Mouse (Mus musculus) left cerebral cortex, postnatal 25 days (tissue): ENCODE measurements at regions not wholly inside any gene's neighbourhood (a gene's known extent, or its start where the extent isn't known, plus 50 kb on each side); places are given as distances from the start of the nearest gene placed in this dataset.

ENCODE experiments used
- DNase-seq, 2 experiments: peaks; one replicate each; pipeline ENCODE4 v3.0.0; 2022; ENCODE audit warnings: low spot score in 2 of 2, mixed read lengths in 1 of 2
- intact Hi-C: fragments of 180-260 bp; cut with DNase I; formaldehyde crosslinking; loops from one replicate; pipeline ENCODE4 v1.15.1; 2025

DNA sequence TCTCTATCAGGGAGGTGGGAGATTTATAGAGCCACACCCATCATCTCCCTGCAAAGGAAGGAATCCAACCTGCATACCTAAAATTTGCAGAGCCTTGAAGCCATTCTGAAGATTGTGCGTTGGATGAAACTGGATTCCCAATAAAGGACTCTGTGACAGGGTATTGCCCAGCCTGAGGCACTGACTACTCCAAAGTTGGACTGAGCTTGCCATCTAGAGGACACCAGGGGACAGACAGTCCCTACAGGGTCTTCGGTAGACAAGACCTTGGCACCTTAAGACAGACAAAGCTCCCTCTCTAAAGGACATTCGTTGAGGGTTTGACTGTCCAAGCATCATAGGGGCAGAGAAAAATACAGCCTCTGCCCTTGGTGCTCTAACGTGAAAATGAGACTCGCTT is 243.4 kb downstream of the Gsdmc2 start:
- DNase-seq: peak; percentile 25 to 57
- intact Hi-C loops: loop anchor here (5.0 kb wide), 1 partner anchor 1619 kb away; no protein-coding TSS in a partner anchor

DNA sequence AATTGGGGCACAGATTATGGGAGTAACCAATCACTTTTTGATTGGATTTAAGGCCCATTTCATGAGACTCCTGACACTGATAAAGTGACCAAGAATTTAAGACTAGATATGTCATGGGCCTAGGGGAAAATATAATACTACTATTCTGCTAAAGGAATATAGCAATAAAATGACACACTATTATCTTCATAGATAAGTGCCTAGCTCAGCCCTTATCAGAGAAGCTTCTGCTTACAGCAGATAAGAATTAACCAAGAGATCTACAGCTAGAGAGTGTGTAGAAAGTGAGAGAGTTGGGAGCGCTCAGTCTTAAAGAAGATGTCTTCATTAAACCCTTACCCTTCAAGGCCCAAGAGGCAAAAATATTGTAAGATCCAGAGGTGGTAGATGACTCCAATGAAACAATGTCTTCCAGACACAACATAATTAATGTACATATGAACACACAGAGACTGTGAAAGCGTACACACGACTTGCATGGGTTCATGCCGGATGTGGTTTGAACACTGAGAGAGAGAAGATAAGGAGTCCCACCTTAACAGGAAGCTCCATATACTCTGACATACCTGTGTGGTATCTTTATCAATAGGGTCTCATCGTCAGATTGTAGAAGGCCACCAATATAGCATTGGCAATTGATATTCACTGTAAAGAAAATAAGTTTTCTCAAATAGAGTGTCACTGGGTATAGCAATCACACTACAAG is 252.1 kb downstream of the Gsdmc2 start:
- DNase-seq: no peak
- intact Hi-C loops: no loop called here

DNA sequence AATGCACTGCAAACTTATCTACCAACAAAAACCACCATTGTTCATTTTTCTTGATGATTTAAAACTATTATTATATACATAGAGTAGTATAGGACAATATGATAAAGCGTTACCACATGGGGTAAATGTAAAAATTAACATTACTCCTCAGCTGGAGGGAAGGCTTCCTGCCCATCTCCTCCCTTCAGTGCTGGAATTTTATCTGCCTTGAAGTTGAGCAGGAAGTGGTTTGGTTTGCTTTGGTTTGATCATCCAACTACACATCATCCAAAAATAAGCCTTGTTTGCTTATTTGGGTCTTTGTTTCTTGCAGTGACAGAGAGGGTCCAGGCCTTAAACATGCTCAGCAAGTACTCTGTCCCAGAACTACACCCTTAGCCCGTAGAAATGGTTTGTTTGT is 285.7 kb downstream of the Gsdmc2 start:
- DNase-seq: no peak

DNA sequence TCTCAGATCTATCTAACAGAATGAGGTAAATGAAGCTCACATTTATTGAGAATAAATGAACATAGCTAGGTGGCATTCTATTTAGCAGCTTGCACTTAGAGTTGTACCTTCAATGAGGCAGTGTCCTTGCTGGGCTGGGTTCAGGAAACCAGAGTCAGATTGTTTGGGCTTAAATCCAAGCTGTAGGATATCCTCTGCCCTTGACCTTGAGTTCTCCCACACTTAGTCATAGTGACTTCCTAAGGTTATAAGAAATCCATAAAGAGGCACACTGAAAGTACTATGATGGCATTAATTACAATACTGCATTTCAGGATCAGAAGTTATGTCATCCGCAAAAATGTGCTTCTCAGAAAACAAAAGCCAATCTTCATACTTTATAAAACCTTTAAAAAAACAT is 286.3 kb downstream of the Gsdmc2 start:
- intact Hi-C loops: no loop called here
- DNase-seq: no peak

More for the DNA sequence above, 285.7 kb downstream of the Gsdmc2 start:
- intact Hi-C loops: no loop called here

DNA sequence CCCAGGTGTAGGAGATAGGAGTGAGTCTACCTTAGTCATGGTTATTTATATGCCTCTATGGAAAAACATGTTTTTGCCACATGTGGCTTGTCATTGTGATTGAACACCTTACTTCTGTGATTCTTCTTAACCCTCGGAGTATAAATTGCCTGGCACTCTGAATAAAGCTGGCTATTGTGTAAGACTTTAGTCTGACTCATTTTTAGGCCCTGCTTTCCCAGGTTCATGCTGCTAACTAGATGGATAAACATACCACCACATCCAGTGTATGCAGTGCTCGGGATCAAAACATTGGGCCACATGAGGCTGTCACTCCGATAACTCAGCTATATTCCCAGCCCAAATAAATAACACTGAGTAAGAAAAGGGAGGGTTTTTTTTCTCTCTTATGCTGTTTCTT is 287.2 kb downstream of the Gsdmc2 start:
- intact Hi-C loops: no loop called here
- DNase-seq: no peak

DNA sequence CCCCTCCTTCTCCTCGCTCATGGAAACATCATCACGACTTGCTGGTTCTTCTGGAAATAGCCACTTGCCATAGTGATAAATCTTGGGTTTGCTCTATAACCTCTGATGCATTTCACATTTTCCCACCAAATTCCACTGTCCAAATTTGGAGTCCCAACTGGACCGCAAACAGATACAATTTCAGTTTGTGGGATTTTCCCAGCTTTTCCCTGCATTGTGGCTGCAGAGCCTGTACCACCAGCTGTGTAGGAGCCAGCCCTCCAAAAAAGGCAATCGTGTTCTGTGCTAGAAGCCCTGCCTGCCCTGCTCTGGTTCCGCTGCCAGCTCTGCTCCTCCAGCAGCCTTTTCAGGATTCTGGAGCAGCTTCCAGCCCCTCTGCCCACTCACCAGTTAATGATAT is 291.4 kb downstream of the Gsdmc2 start:
- intact Hi-C loops: no loop called here
- DNase-seq: peak in 1 of 2 experiments; percentile 35

DNA sequence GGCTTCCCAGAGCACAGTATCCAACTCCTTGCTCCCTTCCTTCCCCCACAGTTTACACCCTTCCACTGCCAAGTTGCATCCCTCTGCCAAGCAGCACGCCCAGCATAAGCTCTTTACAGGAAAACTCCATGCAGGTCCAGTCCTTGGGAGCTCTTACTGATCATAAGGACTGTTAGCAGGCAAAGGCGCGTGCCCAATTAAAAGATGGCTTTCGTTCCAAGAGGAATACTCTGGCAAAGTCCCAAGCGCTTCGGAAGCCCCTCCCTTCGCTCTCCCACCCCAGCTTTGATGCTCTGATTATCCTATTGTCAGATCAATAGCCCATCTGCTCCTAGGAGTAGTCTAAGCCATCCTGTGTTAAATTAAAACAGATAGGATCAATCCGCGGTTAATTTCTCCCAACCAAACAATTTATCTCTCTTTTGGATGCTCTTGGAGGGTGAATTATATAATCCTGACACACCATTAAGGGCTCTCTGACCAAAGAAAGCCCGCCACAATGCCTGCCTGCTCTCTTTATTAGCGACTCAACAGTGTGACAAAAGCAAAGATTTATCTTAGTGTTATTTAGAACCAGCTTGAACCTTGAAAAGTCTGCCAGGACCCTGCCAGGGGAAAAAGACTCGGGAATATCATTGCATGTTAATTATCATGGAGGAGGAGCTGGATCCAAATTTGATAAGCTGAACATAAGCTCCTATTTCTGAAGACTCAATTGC is 312.5 kb downstream of the Gsdmc2 start:
- intact Hi-C loops: no loop called here
- DNase-seq: peak; percentile 10 to 69

DNA sequence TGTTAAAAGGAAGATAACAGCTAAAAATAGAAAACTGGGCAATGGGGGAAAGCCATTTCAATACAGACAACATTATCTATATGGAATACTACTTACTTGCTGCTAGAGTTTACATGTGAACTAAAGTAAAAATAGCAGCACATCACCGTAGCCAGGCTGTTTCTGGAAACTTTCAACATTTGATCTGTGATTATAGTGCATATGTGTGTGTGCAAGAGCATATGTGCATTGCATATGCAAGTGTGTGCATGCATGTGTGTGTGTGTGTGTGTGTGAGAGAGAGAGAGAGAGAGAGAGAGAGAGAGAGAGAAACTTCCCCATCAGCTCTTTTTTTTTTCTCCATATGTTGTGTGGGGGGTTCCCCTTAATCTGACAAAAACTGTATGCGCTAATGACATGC is 317.7 kb downstream of the Gsdmc2 start:
- intact Hi-C loops: no loop called here
- no peak for DNase-seq

DNA sequence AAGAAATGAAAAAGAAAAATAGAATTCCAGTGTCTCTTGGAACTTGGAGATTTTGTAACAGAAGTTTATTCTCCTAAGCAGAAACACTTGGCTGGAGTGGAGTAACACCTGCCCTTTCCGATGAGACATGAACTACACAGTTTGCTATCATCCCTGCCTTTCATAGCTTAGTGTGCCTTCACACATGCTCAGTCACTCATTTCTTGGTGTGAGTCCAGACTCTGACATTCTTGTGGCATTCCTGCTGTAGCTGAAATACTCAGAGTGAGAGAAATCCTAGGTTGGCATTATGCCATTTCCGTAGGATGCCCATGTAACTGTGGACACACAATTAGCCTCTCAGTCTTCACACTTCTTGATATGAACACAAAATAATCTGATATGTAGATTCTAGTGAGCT is 318.2 kb downstream of the Gsdmc2 start:
- peak in 1 of 2 experiments; percentile 35 for DNase-seq

DNA sequence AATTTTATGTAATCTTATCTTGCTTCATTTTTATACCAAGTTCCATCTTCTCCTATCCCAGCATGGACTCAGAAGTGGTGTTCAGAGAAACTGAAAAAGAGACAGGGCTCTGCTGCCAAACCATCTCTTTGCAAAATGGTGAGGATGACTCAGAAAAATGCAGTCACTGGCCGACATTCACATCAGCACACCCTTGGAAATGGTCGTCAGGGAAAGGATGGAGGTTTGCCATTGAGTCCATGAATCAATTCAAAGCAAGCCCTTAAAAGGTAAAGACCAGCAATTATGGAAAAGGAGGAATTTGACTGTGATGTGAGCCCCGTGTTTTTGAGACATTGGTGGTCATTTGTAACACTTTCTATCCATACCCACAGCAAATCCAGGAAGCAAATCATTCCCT is 327.7 kb downstream of the Gsdmc2 start:
- intact Hi-C loops: no loop called here
- DNase-seq: peak in 1 of 2 experiments; percentile 20

More for the DNA sequence above, 318.2 kb downstream of the Gsdmc2 start:
- intact Hi-C loops: no loop called here

DNA sequence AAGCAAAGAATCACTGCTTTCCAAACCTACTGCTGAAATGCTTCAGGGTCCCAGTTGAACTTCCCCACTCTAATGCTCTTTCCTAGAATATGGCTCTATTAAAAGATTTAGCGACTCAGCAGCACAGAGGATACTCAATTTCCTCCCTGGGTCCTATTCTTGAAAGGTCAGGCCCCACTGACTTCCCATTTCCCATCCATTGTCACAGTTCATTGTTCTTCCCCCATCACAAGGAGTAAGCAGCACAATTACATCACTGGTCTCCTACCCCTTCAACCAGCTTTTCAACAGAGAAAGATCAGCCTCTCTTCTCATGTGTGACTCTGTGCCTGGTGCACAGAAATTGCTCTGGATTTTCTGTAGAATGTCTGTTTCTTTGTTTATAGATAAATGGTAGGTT is 344.5 kb downstream of the Gsdmc2 start:
- peak in 1 of 2 experiments; percentile 2 for DNase-seq
- intact Hi-C loops: no loop called here

DNA sequence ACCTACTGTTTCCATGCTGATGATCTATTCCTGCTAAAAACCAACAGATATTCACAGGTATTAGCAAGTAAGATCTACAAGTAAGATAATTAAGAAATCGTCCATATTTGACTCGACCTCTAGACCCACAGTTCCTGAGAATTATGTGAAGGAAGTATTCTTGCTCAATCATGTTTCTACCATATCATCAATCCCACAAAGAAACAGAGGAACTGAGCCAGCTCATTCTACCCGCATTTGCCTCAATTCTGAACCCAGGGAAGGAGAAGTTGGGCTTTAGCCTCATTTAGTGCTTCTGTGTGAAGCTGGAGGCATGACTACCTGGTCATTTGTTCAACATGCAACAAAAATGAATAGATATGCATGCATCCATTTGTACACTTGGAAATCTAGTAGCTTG is 346.5 kb downstream of the Gsdmc2 start:
- DNase-seq: no peak

DNA sequence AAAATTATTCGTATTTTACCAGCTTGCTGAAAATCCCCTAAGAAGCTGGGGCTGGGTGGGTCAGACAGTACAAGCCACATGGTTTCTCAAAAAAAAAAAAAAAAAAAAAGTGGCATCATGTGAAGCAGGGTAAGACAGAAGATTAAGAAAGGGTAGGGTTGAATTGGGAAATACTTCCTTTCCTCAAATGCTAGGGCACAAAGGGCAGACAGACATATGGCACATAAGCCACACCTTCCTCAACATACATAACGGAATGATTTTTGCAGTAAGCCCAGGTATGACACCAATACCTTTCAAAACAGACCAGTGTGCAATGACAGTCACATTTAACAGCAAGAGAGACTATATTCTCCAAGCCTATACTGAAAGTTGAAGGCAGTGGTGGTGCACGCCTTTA is 347.8 kb downstream of the Gsdmc2 start:
- intact Hi-C loops: no loop called here
- DNase-seq: no peak

More for the DNA sequence above, 346.5 kb downstream of the Gsdmc2 start:
- intact Hi-C loops: no loop called here

DNA sequence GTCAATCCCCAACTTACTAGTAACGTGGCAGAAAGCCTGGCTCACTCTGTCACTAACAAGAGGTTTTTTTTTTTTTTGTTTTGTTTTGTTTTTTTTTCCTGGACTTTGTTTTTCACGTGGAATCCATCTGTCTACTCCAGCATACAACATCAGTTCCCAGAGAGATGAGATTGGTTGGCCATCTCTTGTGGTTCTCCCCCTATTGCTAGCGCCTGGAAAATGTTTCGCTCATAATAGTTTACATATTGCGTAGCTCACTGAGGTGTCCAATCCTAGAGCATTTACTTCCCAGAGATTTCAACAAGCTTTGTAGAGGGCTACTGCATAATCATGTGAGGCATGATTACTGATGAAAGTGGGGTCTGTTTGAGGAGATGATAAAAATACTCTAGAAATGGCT is 360.1 kb downstream of the Gsdmc2 start:
- DNase-seq: no peak
- intact Hi-C loops: no loop called here

DNA sequence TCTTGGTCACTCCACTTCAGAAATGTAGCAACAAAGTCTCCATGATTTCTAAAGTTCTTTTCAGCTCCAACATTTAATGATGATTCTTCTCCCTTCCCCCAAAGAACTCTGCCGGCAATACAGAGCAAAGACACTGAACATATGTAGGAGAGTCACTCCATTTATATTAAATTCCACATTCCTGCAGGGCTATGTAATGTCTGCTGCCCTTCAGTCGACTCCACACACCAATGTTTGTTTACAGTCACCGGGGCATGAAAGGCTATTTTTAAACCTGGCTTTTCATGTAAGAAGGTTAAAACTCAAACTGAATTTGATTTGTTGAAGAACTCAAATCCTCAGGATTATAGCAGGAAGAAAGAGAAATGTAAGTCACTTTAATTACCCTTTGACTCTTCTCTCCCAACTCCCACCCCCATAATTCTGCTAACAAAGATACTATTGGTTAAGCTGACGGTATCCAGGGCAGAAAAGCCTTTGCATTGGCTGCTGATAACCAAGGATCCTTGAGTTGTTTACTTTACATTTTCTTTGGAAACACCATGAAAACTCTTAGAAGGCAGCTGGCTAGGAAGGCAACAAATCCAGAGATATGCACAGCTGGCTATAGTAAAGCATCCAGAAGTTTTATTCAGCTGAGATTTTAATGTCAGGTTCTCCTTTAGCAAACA is 360.6 kb downstream of the Gsdmc2 start:
- intact Hi-C loops: no loop called here
- no peak for DNase-seq

DNA sequence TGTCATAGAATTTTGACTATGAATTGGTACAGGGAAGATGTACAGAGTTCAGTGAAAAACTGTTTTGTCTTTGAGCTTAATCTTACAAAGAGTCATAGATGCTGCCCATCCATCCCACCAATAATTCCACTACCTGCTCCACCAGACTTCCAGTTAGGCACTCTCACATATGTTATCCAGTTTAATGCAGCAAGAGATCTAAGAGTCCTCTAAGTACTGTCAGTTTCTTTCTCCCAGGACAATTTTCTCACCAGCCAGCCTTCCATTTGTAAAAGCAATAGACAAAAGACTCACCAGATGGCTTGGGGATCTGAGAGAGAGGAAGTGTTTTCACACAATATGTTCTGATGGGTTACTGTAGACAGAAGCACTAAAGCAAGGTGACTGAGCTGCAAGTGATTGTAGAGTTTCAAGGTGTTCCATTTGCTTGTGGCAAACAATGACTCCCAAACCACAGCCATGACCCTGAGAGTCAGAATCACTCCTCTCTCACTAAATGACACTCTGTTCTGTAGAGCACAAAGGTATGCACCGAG is 365.6 kb downstream of the Gsdmc2 start:
- peak; percentile 3 to 60 for DNase-seq
- intact Hi-C loops: no loop called here

DNA sequence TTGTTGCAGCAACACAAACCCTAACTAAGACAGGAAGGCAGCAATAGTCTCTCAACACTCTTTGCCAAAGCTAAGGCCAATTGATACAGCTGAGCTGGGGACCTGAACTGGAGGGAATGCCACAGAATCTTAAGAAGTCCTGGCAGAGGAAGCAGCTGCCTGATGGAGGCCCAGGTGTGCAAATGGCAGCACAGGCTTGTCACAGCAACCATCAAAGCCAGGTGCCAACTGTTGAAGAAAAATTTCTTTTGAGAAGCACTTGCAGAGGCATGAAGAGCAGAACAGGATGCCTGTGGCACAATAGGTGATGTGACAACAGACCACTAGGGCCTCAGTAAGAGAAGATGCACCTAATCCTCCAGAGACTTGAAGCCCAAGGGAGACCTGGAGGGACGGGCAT is 378.1 kb downstream of the Gsdmc2 start:
- intact Hi-C loops: no loop called here

DNA sequence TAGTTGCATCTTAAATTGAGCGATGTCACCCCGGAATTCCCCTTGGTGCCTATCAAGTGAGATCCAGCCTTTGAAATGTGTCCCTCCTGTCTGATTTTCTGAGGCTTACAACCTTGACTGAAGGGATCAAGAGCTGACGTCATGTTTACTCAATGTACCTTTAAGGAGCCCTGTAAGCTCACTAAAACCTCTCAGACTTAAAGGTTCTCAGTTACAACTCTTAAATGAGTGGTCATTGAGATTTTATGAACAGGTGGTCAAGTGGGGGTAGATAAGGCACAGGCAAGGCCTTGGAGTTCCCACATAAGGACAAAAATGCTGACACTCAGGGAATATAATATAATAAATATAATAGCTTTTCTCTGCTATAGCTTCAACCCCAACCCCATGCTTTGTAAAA is 392.4 kb downstream of the Gsdmc2 start:
- DNase-seq: no peak
- intact Hi-C loops: no loop called here

More for the DNA sequence above, 378.1 kb downstream of the Gsdmc2 start:
- no peak for DNase-seq

DNA sequence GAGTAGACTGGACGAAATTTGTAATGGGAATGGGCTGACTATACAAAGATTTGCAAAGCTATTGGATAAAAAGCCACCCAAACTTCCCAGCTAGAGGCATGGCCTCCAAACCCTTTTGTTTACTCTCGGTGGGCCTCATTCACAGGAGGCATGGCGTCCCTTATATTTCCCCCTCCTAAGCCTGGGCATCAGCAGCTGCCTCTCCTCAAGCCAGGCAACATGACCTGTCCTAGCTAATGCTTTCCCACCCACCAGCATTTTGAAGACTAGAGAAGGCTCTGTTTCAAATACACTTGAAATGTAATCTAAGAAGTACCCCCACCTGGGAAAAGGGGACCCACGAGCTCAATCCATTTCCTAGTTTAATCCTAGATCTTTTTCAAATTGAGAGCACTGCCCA is 398.7 kb downstream of the Gsdmc2 start:
- intact Hi-C loops: no loop called here
- no peak for DNase-seq

DNA sequence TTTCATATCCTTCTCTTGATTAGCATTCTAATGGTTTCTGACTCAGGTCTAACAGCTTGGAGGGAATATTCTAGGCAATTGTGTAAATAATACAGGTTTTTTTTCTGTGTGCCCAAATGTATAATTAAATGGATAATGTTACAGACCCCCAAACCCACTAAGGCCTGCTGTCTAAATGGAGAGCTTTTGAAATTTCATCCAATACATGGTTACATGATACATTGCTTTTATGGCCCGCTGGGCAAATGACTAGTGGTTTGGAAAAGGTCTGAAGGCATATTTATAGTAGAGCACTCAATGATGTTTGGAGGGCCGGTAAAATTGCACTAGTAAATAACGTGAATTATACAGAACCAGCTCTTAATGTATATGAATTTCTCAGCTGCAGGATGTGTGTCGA is 400.0 kb downstream of the Gsdmc2 start:
- no peak for DNase-seq
- intact Hi-C loops: no loop called here
